Mouse (Mus musculus): ENCODE data around the gene Opcml.

DNA sequence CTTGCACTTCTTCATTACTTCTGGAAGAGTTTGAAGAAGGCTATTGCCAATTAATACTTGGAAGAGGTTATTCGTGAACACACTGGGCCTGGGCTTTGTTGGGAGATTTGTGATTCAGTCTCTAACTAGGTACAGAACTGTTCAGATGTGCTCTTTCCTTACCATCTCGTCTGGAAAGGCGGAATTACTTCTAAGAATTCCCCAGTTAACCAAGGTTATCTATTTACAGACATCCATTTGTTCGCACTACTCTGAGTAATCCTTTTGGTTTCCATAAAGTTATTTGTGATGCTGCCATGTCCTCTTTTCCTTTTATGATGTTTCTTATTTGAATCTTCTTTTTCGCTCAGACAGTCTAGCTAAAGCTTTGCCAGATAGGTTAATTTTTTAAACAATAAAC lies 630.2 kb downstream of the Opcml start:
- TF ChIP-seq CTCF (IDR thresholded peaks at IDR 0.05; ENCODE audit: extremely low read depth, insufficient read depth, low read length) (no peak), POLR2A (IDR thresholded peaks at IDR 0.05; ENCODE audit: extremely low read depth, insufficient read depth, low read length) (no peak)

Data from cortical plate, adult 2 months (tissue).